Mouse (Mus musculus) inflammation-experienced regulatory T-cells, adult 6 months (primary cell): ENCODE results near the gene Olfr485. TPM values are rescaled to one million over a fixed set of nuclear protein-coding genes. Genes with fewer than 3 reads are reported as not detected.
"Not testable (repeated sequence)": the region's sequence is repeated elsewhere in the genome, so short reads cannot be mapped to it uniquely, and the experiment has no call there.

ENCODE experiments used
- ATAC-seq: one replicate; pipeline ENCODE4 v1.8.0; 2017
- polyA plus RNA-seq, 3 experiments: library from polyadenylated mRNA; unstranded; fragments of 100-300 nt; shearing (Covaris generic); gene quantifications; one replicate each; pipeline ENCODE4 v1.2.1; 2017

The Olfr485 gene
- polyA plus RNA-seq = not detected

DNA sequence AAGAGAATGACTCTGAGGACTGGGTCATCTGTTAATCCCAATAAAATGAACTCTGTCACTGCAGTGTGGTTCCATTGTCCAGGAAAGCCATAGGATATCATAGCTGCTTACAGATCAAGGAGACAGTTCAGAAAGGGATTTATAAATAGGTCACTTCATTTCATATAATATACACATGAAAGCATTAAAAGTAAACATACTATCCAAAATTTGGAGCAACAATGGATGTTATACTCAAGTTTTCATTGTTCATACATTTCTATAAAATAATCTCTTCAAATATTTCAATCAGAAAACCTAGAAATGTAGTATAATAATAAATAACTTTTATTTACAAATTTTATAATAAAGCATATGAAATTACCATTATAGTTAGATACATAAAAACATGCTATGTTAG, at the start of gene Olfr485:
Gene Olfr485 (minus strand): TSS at position 101 of the 400 bp plus-strand sequence.
- no peak for ATAC-seq

GRCm38 (mm10) chr7:108196938-108197337, 37.3 kb upstream of the Olfr485 start:
- no peak for ATAC-seq

- not testable (repeated sequence) for ATAC-seq
Measured at GRCm38 (mm10) chr7:108196337-108196736, 36.7 kb upstream of the Olfr485 start.

DNA sequence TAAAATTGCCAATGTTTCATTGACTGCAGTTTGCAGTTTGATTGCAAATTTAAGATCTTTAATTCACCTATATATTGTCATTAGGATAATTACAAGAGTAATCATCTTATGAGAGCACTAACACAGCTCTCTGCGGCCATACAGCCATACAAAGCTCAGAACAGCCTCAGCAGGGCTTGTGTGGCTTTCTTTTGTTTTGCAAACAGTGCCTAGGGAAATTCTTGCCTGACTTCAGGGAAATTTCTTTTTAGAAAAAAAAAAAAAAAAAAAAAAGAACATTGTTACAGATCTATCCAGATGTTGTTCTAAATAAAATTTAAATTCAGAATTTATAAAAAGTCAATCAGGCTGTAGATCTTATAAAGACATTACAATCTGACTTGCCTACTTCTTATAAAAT, 33.0 kb upstream of the Olfr485 start:
- ATAC-seq = not testable (repeated sequence)

DNA sequence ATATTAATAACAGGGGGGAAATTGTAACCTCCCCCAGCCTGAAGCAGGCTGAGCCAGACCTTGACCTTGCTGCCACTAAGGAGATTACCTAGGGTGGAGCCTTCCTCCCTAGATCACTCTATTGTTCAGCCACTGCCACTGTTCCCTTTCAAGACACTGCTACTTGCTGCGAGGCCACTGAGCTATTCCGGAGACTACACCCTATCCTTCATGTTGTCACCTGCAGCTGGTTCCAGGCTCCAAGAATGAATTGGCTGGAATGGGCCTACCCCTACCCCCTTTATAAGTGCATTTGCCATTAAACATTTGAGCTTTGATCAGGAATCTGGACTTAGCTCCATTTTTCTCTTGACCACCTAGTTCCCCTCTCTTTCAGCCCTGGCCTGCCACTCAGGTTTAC, 31.5 kb upstream of the Olfr485 start:
- ATAC-seq = not testable (repeated sequence)

GRCm38 (mm10) chr7:108185237-108185636, 25.6 kb upstream of the Olfr485 start:
- not testable (repeated sequence) for ATAC-seq

- ATAC-seq = not testable (repeated sequence)
Measured at GRCm38 (mm10) chr7:108184401-108184800, 24.7 kb upstream of the Olfr485 start.

DNA sequence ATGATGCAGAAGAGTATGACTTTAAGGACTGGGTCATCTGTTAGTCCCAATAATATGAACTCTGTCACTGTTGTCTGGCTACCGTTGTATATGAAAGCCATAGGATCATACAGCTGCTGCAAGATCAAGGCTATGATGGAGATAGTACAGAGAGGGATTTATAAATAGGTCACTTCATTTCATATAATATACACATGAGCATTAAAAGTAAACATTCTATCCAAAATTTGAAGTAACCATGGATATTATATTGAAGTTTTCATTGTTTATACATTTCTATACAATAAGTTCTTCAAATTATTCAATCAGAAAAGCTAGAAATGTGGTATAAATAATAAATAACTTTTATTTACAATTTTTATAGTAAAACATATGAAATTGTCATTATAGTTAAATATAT, 13.0 kb upstream of the Olfr485 start, which contains the start of gene Olfr486:
Gene Olfr486 (minus strand): TSS at position 101 of the 400 bp plus-strand sequence.
- ATAC-seq = not testable (repeated sequence)

- no peak for ATAC-seq
Measured at GRCm38 (mm10) chr7:108127349-108127748, 32.3 kb downstream of the Olfr485 start, which contains the start of gene Olfr484. TSS of gene Olfr484 (minus strand) at chr7:108127449.

DNA sequence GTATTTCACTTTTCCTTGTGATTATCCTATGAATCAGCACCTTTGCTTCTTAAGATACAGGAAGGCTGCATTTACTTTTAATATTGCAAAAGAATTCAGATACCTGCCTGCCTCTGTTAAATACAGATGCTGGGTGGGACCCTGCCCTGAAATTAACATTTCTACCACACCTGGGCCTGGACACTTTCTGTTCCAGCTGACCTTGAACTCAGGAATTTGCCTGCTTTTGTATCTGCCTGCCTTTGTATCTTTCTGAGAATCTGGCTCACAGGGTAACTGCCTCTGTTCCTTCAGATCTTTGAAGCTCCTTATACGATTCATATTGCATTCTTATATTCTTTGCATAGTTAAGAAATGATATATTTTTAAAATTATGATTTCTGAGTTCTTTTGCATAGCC, 38.3 kb downstream of the Olfr485 start:
- ATAC-seq = no peak

DNA sequence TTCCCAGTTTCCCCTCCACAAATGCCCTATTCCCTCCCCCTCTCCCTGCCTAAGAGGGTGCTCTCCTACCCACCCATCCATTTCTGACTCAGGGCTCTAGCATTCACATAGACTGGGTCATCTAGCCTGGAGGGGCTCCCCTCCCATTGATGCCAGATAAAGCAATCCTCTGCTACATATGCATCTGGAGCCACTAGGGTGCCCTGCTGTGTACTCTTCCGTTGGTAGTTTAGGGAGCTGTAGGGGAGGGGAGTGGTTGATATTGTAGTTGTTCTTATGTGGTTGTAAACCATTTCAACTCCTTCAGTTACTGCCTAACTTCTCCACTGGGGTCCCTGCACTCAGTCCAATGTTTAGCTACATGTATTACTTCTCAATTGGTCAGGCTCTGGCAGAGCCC, 39.0 kb downstream of the Olfr485 start:
- no peak for ATAC-seq

Other genes starting within 250 kb of the Olfr485 start
- not detected for gene Olfr473, start 229.4 kb downstream of the Olfr485 start, polyA plus RNA-seq
- gene Olfr474, start 205.2 kb downstream of the Olfr485 start, polyA plus RNA-seq = not detected
- gene Olfr476, start 195.1 kb downstream of the Olfr485 start, polyA plus RNA-seq = under 1 TPM in 1 of 3 experiments, not detected in 2; 0.16 TPM
- not detected for gene Olfr477, start 173.2 kb downstream of the Olfr485 start, polyA plus RNA-seq
- gene Olfr478, start 125.9 kb downstream of the Olfr485 start, polyA plus RNA-seq = not detected
- not detected for gene Olfr479, start 109.2 kb downstream of the Olfr485 start, polyA plus RNA-seq
- gene Olfr480, start 92.5 kb downstream of the Olfr485 start, polyA plus RNA-seq = not detected
- under 1 TPM in 1 of 3 experiments, not detected in 2; 0.29 TPM for gene Olfr481, start 80.0 kb downstream of the Olfr485 start, polyA plus RNA-seq
- gene Olfr482, start 62.3 kb downstream of the Olfr485 start, polyA plus RNA-seq = under 1 TPM in 2 of 3 experiments, not detected in 1; 0.15 TPM
- gene Olfr483, start 59.0 kb downstream of the Olfr485 start, polyA plus RNA-seq = not detected
- not detected for gene Olfr484, start 32.4 kb downstream of the Olfr485 start, polyA plus RNA-seq
- not detected for gene Olfr486, start 12.9 kb upstream of the Olfr485 start, polyA plus RNA-seq
- not detected for gene Olfr487, start 54.8 kb upstream of the Olfr485 start, polyA plus RNA-seq
- gene Olfr488, start 98.5 kb upstream of the Olfr485 start, polyA plus RNA-seq = not detected
- not detected for gene Olfr490, start 129.1 kb upstream of the Olfr485 start, polyA plus RNA-seq
- not detected for gene Olfr491, start 153.6 kb upstream of the Olfr485 start, polyA plus RNA-seq
- not detected for gene Olfr492, start 163.8 kb upstream of the Olfr485 start, polyA plus RNA-seq
- not detected for gene Olfr493, start 187.1 kb upstream of the Olfr485 start, polyA plus RNA-seq
- not detected for gene Olfr494, start 205.5 kb upstream of the Olfr485 start, polyA plus RNA-seq
- not detected for gene Olfr495, start 233.3 kb upstream of the Olfr485 start, polyA plus RNA-seq